In the genomic region with DNA sequence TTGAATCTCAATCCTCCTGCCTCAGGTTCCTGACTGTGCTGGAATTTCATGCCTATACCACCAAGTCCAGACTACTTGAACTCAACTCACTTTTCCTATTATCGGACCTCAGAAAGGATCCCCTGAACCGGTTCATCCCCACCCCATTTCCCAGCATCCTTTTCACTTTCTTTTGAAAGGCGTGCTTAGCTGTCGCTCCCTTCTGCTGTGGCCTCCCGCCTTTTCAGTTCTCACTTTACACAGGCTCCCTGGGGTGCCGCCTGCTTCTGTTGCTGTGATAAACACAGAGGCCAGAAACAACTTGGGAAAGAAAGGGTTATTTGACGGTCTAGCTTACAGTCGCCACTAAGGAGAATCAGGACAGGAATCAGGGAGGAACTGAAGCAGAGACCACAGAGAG, we compare ENCODE assay signal across 18 mouse cellular contexts. TPM values are rescaled to one million over a fixed set of nuclear protein-coding genes. Genes with fewer than 3 reads are reported as not detected.
DNase-seq lines count a peak whose midpoint lies in the region; ATAC-seq lines count a peak whose summit lies in the region.
"Had no signal": no experiment of that assay in that cellular context is flagged by ENCODE, and none has a peak within 500 bp of the region (broad histone marks: within the 10 kb centered on the region; RNA-seq: fewer than 3 reads in every experiment).

No protein-coding gene starts in this region.

- no peak overlapping the region for H3K9ac ChIP-seq in forebrain, embryonic 12.5 days
- no peak overlapping the region for H3K9ac ChIP-seq in forebrain, embryonic 11.5 days (ENCODE audit: low read length)
- no peak overlapping the region for H3K9ac ChIP-seq in neural tube, embryonic 12.5 days
- no peak overlapping the region for H3K9ac ChIP-seq in hindbrain, embryonic 15.5 days
- H3K9ac ChIP-seq: embryonic facial prominence, embryonic 15.5 days; liver, embryonic 14.5 days had no signal

- H3K27ac ChIP-seq in forebrain, embryonic 12.5 days, result no peak overlapping the region
- H3K27ac ChIP-seq in forebrain, embryonic 11.5 days (ENCODE audit: low read depth, low read length), result no peak overlapping the region
- H3K27ac ChIP-seq in neural tube, embryonic 12.5 days, result no peak overlapping the region
- no peak overlapping the region for H3K27ac ChIP-seq in hindbrain, embryonic 15.5 days (replicated peaks)
- H3K27ac ChIP-seq: embryonic facial prominence, embryonic 15.5 days; liver, embryonic 14.5 days had no signal

- H3K4me1 ChIP-seq in forebrain, embryonic 12.5 days, result peaks cover 10% of the 10 kb centered on the region
- H3K4me1 ChIP-seq in forebrain, embryonic 11.5 days (replicated peaks; ENCODE audit: control insufficient read depth, insufficient read depth, low read length), result no peaks in the 10 kb centered on the region; the same call in 1 of the 2 replicates
- peaks cover 5% of the 10 kb centered on the region; the same call in 1 of the 2 replicates for H3K4me1 ChIP-seq in neural tube, embryonic 12.5 days
- H3K4me1 ChIP-seq in hindbrain, embryonic 15.5 days (replicated peaks), result 0 out of 2 replicates have a peak, but pooled peaks cover 4% of the 10 kb centered on the region
- H3K4me1 ChIP-seq: embryonic facial prominence, embryonic 15.5 days had no signal

- H3K9me3 ChIP-seq in forebrain, embryonic 12.5 days, result no peaks in the 10 kb centered on the region
- H3K9me3 ChIP-seq in forebrain, embryonic 11.5 days (ENCODE audit: control insufficient read depth, low read length), result no peaks in the 10 kb centered on the region
- no peaks in the 10 kb centered on the region for H3K9me3 ChIP-seq in neural tube, embryonic 12.5 days
- H3K9me3 ChIP-seq in hindbrain, embryonic 15.5 days, result no peaks in the 10 kb centered on the region
- H3K9me3 ChIP-seq: embryonic facial prominence, embryonic 15.5 days; G1E had no signal

- H3K36me3 ChIP-seq in forebrain, embryonic 12.5 days (replicated peaks), result no peaks in the 10 kb centered on the region
- H3K36me3 ChIP-seq in forebrain, embryonic 11.5 days (ENCODE audit: control insufficient read depth, insufficient read depth, low read length), result no peaks in the 10 kb centered on the region
- no peaks in the 10 kb centered on the region for H3K36me3 ChIP-seq in neural tube, embryonic 12.5 days
- H3K36me3 ChIP-seq in hindbrain, embryonic 15.5 days, result no peaks in the 10 kb centered on the region
- H3K36me3 ChIP-seq: embryonic facial prominence, embryonic 15.5 days; G1E had no signal

- no peaks in the 10 kb centered on the region for H3K27me3 ChIP-seq in forebrain, embryonic 12.5 days
- no peaks in the 10 kb centered on the region for H3K27me3 ChIP-seq in forebrain, embryonic 11.5 days (ENCODE audit: control insufficient read depth, insufficient read depth, low read length)
- no peaks in the 10 kb centered on the region for H3K27me3 ChIP-seq in neural tube, embryonic 12.5 days (replicated peaks)
- no peaks in the 10 kb centered on the region for H3K27me3 ChIP-seq in hindbrain, embryonic 15.5 days
- H3K27me3 ChIP-seq: embryonic facial prominence, embryonic 15.5 days had no signal

- DNase-seq in forebrain, embryonic 11.5 days (ENCODE audit: low spot score), result no peak
- DNase-seq in neural tube, embryonic 10.5 days (ENCODE audit: extremely low spot score, low spot score), result no peak
- no peak for DNase-seq in ovary, adult 18-20 months (ENCODE audit: low spot score)
- no peak for DNase-seq in urinary bladder, adult 2 months (ENCODE audit: low spot score)
- DNase-seq: adrenal gland, postnatal 10 days; B cell, adult 2 months; cerebellum, adult 8-10 months; gastrocnemius, postnatal 10 days; lung, postnatal 10 days; thymus, postnatal 14 days had no signal

- 4% methylated on average over 8 of the region's 8 CpGs for WGBS in forebrain, embryonic 12.5 days
- 3% methylated on average over 8 of the region's 8 CpGs for WGBS in forebrain, embryonic 11.5 days
- 5% methylated on average over 8 of the region's 8 CpGs for WGBS in neural tube, embryonic 12.5 days
- WGBS in hindbrain, embryonic 15.5 days, result 4% methylated on average over 8 of the region's 8 CpGs

- H3K4me2 ChIP-seq in forebrain, embryonic 12.5 days, result peak overlapping the region; percentile 8; the same call in 1 of the 2 replicates
- H3K4me2 ChIP-seq in forebrain, embryonic 11.5 days (ENCODE audit: low read depth, low read length, severe bottlenecking), result no peak overlapping the region
- H3K4me2 ChIP-seq in neural tube, embryonic 12.5 days (replicated peaks), result 0 out of 2 replicates have a peak overlapping the region, but pooled peaks have one; percentile 2
- peak overlapping the region; percentile 21; the same call in 1 of the 2 replicates for H3K4me2 ChIP-seq in hindbrain, embryonic 15.5 days
- H3K4me2 ChIP-seq: embryonic facial prominence, embryonic 15.5 days had no signal

- ATAC-seq in forebrain, embryonic 12.5 days (ENCODE audit: low FRiP score), result no peak
- ATAC-seq in forebrain, embryonic 11.5 days (replicated peaks; ENCODE audit: low FRiP score), result no peak
- no peak for ATAC-seq in neural tube, embryonic 12.5 days (ENCODE audit: low FRiP score, low read depth)
- ATAC-seq in hindbrain, embryonic 15.5 days (ENCODE audit: low FRiP score, low read depth), result no peak
- ATAC-seq: forebrain, embryonic 16.5 days had no signal

- H3K4me3 ChIP-seq in forebrain, embryonic 12.5 days (replicated peaks), result no peak overlapping the region
- no peak overlapping the region for H3K4me3 ChIP-seq in forebrain, embryonic 11.5 days (ENCODE audit: low read depth, low read length)
- no peak overlapping the region for H3K4me3 ChIP-seq in neural tube, embryonic 12.5 days
- no peak overlapping the region for H3K4me3 ChIP-seq in hindbrain, embryonic 15.5 days
- H3K4me3 ChIP-seq: embryonic facial prominence, embryonic 15.5 days had no signal

RNA-seq across cellular contexts. Expression of gene H2-Oa, which starts 9.0 kb away (rescaled TPM):
- 0.27 and 0.41 TPM in 2 replicates for polyA plus RNA-seq in forebrain, embryonic 12.5 days (2016; fragmentation: Nextera tagmentation; extraction: Ambion mirVana)
- 0.17 and 0.25 TPM in 2 replicates for polyA plus RNA-seq in forebrain, embryonic 11.5 days (2014; fragmentation: Nextera tagmentation; extraction: Ambion mirVana)
- 0.44 and 0.50 TPM in 2 replicates for polyA plus RNA-seq in neural tube, embryonic 12.5 days (2016; fragmentation: Nextera tagmentation; extraction: Ambion mirVana)
- 0.14 TPM in 1 of 2 replicates, not detected in the other for polyA plus RNA-seq in hindbrain, embryonic 15.5 days (2015; fragmentation: Nextera tagmentation; extraction: Ambion mirVana)
- polyA plus RNA-seq in urinary bladder, adult 2 months (2012; rRNA removed), result 1.7 and 2.1 TPM in 2 replicates
- polyA plus RNA-seq: G1E; heart, postnatal 0 days had no signal

RNA-seq across cellular contexts. Expression of gene H2-DMa, which starts 36.2 kb away (rescaled TPM):
- polyA plus RNA-seq in forebrain, embryonic 12.5 days (2016; fragmentation: Nextera tagmentation; extraction: Ambion mirVana), result 9.1 and 9.6 TPM in 2 replicates
- 7.2 and 8.2 TPM in 2 replicates for polyA plus RNA-seq in forebrain, embryonic 11.5 days (2014; fragmentation: Nextera tagmentation; extraction: Ambion mirVana)
- polyA plus RNA-seq in neural tube, embryonic 12.5 days (2016; fragmentation: Nextera tagmentation; extraction: Ambion mirVana), result 12.3 and 15.0 TPM in 2 replicates
- polyA plus RNA-seq in hindbrain, embryonic 15.5 days (2015; fragmentation: Nextera tagmentation; extraction: Ambion mirVana), result 19.4 and 19.8 TPM in 2 replicates
- 30.0 and 31.9 TPM in 2 replicates for polyA plus RNA-seq in urinary bladder, adult 2 months (2012; rRNA removed)

RNA-seq across cellular contexts. Expression of gene Brd2, which starts 39.3 kb away (rescaled TPM):
- 138 and 146 TPM in 2 replicates for polyA plus RNA-seq in forebrain, embryonic 12.5 days (2016; fragmentation: Nextera tagmentation; extraction: Ambion mirVana)
- polyA plus RNA-seq in forebrain, embryonic 11.5 days (2014; fragmentation: Nextera tagmentation; extraction: Ambion mirVana), result 152 and 163 TPM in 2 replicates
- 135 and 141 TPM in 2 replicates for polyA plus RNA-seq in neural tube, embryonic 12.5 days (2016; fragmentation: Nextera tagmentation; extraction: Ambion mirVana)
- polyA plus RNA-seq in hindbrain, embryonic 15.5 days (2015; fragmentation: Nextera tagmentation; extraction: Ambion mirVana), result 122 and 144 TPM in 2 replicates
- 135 and 154 TPM in 2 replicates for polyA plus RNA-seq in urinary bladder, adult 2 months (2012; rRNA removed)

RNA-seq across cellular contexts. Expression of gene Col11a2, which starts 43.9 kb away (rescaled TPM):
- polyA plus RNA-seq in forebrain, embryonic 12.5 days (2016; fragmentation: Nextera tagmentation; extraction: Ambion mirVana), result 1.4 and 2.5 TPM in 2 replicates
- 1.3 and 1.7 TPM in 2 replicates for polyA plus RNA-seq in forebrain, embryonic 11.5 days (2014; fragmentation: Nextera tagmentation; extraction: Ambion mirVana)
- polyA plus RNA-seq in neural tube, embryonic 12.5 days (2016; fragmentation: Nextera tagmentation; extraction: Ambion mirVana), result 5.7 and 6.3 TPM in 2 replicates
- 4.5 and 5.4 TPM in 2 replicates for polyA plus RNA-seq in hindbrain, embryonic 15.5 days (2015; fragmentation: Nextera tagmentation; extraction: Ambion mirVana)
- polyA plus RNA-seq in urinary bladder, adult 2 months (2012; rRNA removed), result 0.99 and 1.8 TPM in 2 replicates

RNA-seq across cellular contexts. Expression of gene Rxrb, which starts 51.5 kb away (rescaled TPM):
- 54.8 and 59.5 TPM in 2 replicates for polyA plus RNA-seq in forebrain, embryonic 12.5 days (2016; fragmentation: Nextera tagmentation; extraction: Ambion mirVana)
- polyA plus RNA-seq in forebrain, embryonic 11.5 days (2014; fragmentation: Nextera tagmentation; extraction: Ambion mirVana), result 32.8 and 40.3 TPM in 2 replicates
- polyA plus RNA-seq in neural tube, embryonic 12.5 days (2016; fragmentation: Nextera tagmentation; extraction: Ambion mirVana), result 65.2 and 69.1 TPM in 2 replicates
- 57.8 and 61.1 TPM in 2 replicates for polyA plus RNA-seq in hindbrain, embryonic 15.5 days (2015; fragmentation: Nextera tagmentation; extraction: Ambion mirVana)
- 47.7 and 53.1 TPM in 2 replicates for polyA plus RNA-seq in urinary bladder, adult 2 months (2012; rRNA removed)
